ENCODE assay signal across 8 mouse cellular contexts in the genomic region with DNA sequence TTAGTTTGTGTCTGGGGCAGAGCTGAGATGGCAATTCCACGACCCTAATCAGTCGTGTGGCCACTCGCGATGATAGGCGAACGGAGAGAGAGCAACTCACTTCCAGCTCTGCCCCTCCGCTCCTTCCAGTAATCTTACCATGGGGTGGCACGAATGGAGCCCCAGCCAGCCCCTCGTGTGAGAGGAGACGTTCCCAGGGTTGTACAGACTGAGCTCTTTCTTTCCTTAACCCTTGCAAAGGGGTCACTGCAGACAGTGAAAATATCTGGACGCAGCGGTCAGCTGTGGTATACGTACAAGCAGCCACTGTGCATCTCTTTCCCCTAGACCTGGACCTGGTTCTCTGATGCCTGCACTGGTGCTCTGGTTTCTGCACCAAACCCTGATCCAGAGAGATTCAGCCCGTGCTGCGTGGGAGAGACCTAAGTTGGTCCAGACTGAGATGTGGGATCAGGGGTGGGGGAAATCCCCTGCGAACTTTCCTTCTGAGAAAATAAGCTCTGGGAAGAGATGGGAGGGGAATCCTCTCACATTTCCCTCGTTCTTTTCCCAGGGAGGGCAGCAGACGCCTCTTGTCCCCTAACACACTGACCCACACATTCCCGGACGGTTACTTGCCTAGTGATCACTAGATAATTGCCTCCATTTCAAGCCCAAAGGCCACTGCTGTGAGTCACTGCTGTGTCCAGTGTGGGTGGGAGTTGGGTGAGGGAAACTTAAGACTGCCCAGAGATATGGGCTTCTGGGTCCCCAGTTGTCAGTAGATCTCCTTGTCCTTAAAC. TPM values are rescaled to one million over a fixed set of nuclear protein-coding genes. Genes with fewer than 3 reads are reported as not detected.
DNase-seq lines count a peak whose midpoint lies in the region; ATAC-seq and TF ChIP-seq lines count a peak whose summit lies in the region.

No protein-coding gene starts in this region.

- no peak overlapping the region for H3K27ac ChIP-seq in spleen, adult 2 months (ENCODE audit: insufficient read depth, low read length)
- peak overlapping the region; percentile 94 for H3K27ac ChIP-seq in hindbrain, postnatal 0 days
- no peak overlapping the region for H3K27ac ChIP-seq in midbrain, embryonic 11.5 days (ENCODE audit: low read depth, low read length)

- H3K27me3 ChIP-seq in spleen, adult 2 months (ENCODE audit: control insufficient read depth, insufficient read depth, low read length): peaks cover 7% of the 10 kb centered on the region; the same call in 1 of the 2 replicates
- H3K27me3 ChIP-seq in hindbrain, postnatal 0 days (ENCODE audit: insufficient read depth, low read length): no peaks in the 10 kb centered on the region; the same call in 1 of the 2 replicates
- no peaks in the 10 kb centered on the region for H3K27me3 ChIP-seq in midbrain, embryonic 11.5 days (ENCODE audit: control insufficient read depth, insufficient read depth, low read length)

- no peak for ATAC-seq in hindbrain, postnatal 0 days
- ATAC-seq in midbrain, embryonic 11.5 days (ENCODE audit: low FRiP score): no peak

- no peak for TF ChIP-seq POLR2A in spleen, adult 2 months (IDR thresholded peaks at IDR 0.05; ENCODE audit: low read depth, low read length)

- H3K4me1 ChIP-seq in spleen, adult 2 months (ENCODE audit: control insufficient read depth, insufficient read depth, insufficient read length): no peaks in the 10 kb centered on the region
- H3K4me1 ChIP-seq in hindbrain, postnatal 0 days (ENCODE audit: insufficient read depth, low read length): peaks cover 5% of the 10 kb centered on the region; the same call in 1 of the 2 replicates
- H3K4me1 ChIP-seq in midbrain, embryonic 11.5 days (ENCODE audit: control insufficient read depth, insufficient read depth, low read length): peaks cover 14% of the 10 kb centered on the region

- TF ChIP-seq CTCF in spleen, adult 2 months (IDR thresholded peaks at IDR 0.05; ENCODE audit: extremely low read depth, insufficient read depth, insufficient read length, insufficient replicate concordance): no peak
- no peak for TF ChIP-seq CTCF in hindbrain, postnatal 0 days (IDR thresholded peaks at IDR 0.05; ENCODE audit: low read depth)

- peak; percentile 36 for DNase-seq in embryo, embryonic 10 days (ENCODE audit: low spot score)
- DNase-seq in embryo, embryonic 9.5 days (ENCODE audit: extremely low spot score): no peak
- DNase-seq in spleen, adult 2 months (ENCODE audit: low read depth in 1 of 2, low spot score in 2 of 2): no peak
- no peak for DNase-seq in spleen, adult 12 weeks (ENCODE audit: low spot score)
- no peak for DNase-seq in hindbrain, postnatal 0 days (ENCODE audit: low spot score)
- no peak for DNase-seq in midbrain, embryonic 11.5 days (ENCODE audit: low spot score, missing footprints)
- DNase-seq in urinary bladder, postnatal 10 days (ENCODE audit: low spot score): no peak
- no peak for DNase-seq in kidney, postnatal 14 days

- H3K36me3 ChIP-seq in spleen, adult 2 months (ENCODE audit: control insufficient read depth, insufficient read depth, low read length): no peaks in the 10 kb centered on the region
- no peaks in the 10 kb centered on the region for H3K36me3 ChIP-seq in hindbrain, postnatal 0 days (ENCODE audit: insufficient read depth, low read length)
- H3K36me3 ChIP-seq in midbrain, embryonic 11.5 days (ENCODE audit: control insufficient read depth, insufficient read depth, low read length): no peaks in the 10 kb centered on the region

- H3K9ac ChIP-seq in hindbrain, postnatal 0 days (replicated peaks; ENCODE audit: low read length): peak overlapping the region; percentile 55
- H3K9ac ChIP-seq in midbrain, embryonic 11.5 days (ENCODE audit: low read length): peak overlapping the region; percentile 77

- 12% methylated on average over 20 of the region's 20 CpGs for WGBS in spleen, adult 2 months
- WGBS in hindbrain, postnatal 0 days: 3% methylated on average over 20 of the region's 20 CpGs
- WGBS in midbrain, embryonic 11.5 days: 4% methylated on average over 20 of the region's 20 CpGs

- peak overlapping the region; percentile 72 for H3K4me2 ChIP-seq in hindbrain, postnatal 0 days (ENCODE audit: low read depth, low read length)
- H3K4me2 ChIP-seq in midbrain, embryonic 11.5 days: peak overlapping the region; percentile 79

- H3K9me3 ChIP-seq in hindbrain, postnatal 0 days (ENCODE audit: low read length): no peaks in the 10 kb centered on the region
- H3K9me3 ChIP-seq in midbrain, embryonic 11.5 days (ENCODE audit: control insufficient read depth, low read length): no peaks in the 10 kb centered on the region

- H3K4me3 ChIP-seq in spleen, adult 2 months (ENCODE audit: extremely low read depth, insufficient read depth, insufficient read length): peak overlapping the region; percentile 79
- H3K4me3 ChIP-seq in hindbrain, postnatal 0 days (ENCODE audit: low read length): peak overlapping the region; percentile 44
- peak overlapping the region; percentile 52 for H3K4me3 ChIP-seq in midbrain, embryonic 11.5 days (ENCODE audit: low read depth, low read length)

RNA-seq across cellular contexts. Expression of a gene that starts 15.5 kb away (rescaled TPM):
- polyA plus RNA-seq in spleen, adult 2 months (2012; rRNA removed): 3.3 and 4.0 TPM in 2 replicates
- 3.4 and 3.5 TPM in 2 replicates for total RNA-seq in hindbrain, postnatal 0 days (2014; rRNA removed)
- 3.2 and 3.5 TPM in 2 replicates for polyA plus RNA-seq in hindbrain, postnatal 0 days (2015; fragmentation: Nextera tagmentation; extraction: Ambion mirVana)
- polyA plus RNA-seq in midbrain, embryonic 11.5 days (2014; fragmentation: Nextera tagmentation; extraction: Ambion mirVana): 2.0 and 2.1 TPM in 2 replicates

RNA-seq across cellular contexts. Expression of a gene that starts 33.1 kb away (rescaled TPM):
- 279 and 335 TPM in 2 replicates for polyA plus RNA-seq in spleen, adult 2 months (2012; rRNA removed)
- 150 and 163 TPM in 2 replicates for total RNA-seq in hindbrain, postnatal 0 days (2014; rRNA removed)
- polyA plus RNA-seq in hindbrain, postnatal 0 days (2015; fragmentation: Nextera tagmentation; extraction: Ambion mirVana): 40.7 and 41.2 TPM in 2 replicates
- polyA plus RNA-seq in midbrain, embryonic 11.5 days (2014; fragmentation: Nextera tagmentation; extraction: Ambion mirVana): 19.2 and 23.7 TPM in 2 replicates
